Mouse (Mus musculus): ENCODE data around the gene Myo10. TPM values are rescaled to one million over a fixed set of nuclear protein-coding genes. Genes with fewer than 3 reads are reported as not detected.

The Myo10 gene
- total RNA-seq, 2 experiments from 2014 or later: 49.5 to 57.6 TPM

- DNase-seq (ENCODE audit: low spot score in 2 of 2): no peak
These were observed 13.1 kb upstream of the Myo10 start for GRCm38 (mm10) chr15:25609253-25609652.

GRCm38 (mm10) chr15:25611178-25611577 lies 11.1 kb upstream of the Myo10 start:
- no peak for DNase-seq (ENCODE audit: low spot score in 2 of 2)

DNA sequence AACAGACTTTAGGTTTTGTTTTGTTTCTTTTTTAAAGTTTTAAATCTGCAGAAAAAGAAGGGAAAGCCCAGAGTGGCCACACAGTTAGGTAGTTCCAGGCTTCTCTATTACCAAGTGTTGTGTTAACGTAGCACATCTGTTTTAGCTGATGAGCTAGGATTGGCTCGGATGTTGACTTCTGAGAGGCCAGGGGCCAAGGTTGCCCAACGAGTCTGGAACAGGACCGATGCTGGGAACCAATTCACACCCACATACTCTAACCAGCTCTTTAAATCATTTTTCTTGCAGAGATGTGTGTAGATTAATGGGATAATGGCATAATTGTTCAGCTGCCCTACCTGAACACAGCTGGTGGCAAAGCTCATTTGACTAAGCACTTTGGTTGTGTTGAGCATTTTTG lies 1.8 kb upstream of the Myo10 start:
- no peak for DNase-seq (ENCODE audit: low spot score in 2 of 2)

DNA sequence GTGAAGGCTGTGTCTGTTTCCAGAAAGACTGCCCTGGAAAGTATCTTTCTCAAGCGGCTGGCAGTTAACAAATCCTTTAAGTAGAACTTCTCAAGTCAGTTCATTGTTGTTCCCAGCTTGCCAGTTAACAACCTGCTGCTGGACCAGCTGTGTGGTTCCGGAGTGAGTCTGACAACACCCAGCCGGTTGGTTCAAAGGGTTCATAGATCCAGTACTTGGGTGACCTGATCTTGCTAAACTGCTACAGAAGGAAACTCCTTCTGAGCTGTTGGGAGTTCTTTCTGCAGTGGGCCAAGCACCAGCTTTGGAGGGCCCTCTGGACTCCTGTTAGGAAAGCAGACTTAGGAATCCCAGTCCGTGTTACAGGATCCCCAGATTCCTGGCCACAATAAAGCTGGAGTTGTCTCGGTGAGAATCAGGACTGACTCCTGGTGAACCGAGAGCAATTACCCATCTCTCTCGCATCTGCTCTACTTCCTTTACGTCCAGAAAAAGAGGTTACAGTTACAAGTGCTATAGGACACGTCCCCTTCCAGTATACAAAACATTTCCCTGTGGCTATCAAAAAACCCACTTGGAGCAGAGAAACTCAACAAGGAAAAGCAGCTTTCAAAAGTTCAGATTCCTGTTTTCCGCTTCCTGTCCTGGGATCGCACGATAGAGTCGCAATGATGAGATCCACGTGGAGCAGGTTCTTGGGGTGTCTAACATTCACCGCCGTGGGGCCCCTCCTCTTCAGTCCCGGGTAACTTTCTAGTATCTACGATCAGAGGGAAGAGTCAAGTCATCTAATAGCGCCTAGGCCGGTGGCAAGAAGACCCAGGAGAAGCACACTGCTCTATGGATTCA lies 750 bp upstream of the Myo10 start:
- DNase-seq (ENCODE audit: low spot score in 2 of 2): no peak

DNA sequence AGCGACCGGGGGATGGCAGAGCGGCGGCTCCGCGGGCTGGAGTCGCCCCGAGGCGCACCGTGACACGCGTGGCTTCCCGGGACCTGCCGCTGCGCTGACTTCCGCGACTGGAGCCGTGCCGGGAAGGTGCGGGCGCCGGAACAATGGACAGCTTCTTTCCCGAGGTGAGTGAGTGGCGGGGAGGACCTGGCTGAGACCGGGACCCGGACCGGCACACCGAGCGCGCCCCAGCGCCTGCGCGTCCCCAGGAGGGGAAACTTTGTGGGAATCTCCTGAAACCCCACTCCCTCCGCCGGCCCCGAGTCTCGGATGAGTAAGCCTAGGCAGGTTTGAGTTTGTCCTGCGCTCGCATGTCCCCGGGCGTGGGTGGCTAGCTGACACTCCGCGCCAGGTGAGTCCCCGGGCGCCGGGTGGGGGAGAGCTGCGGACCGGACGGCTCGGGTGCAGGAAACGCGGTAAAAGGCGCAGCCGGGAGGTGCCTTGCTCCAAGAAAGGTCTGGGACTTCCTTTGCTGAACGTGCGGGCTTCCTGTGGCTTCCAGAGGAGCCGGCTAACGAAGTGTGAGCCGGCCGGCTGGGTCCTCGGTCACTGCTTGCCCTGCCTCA lies 644 bp downstream of the Myo10 start:
- DNase-seq (ENCODE audit: low spot score in 2 of 2): no peak

GRCm38 (mm10) chr15:25623556-25624180 lies 1.3 kb downstream of the Myo10 start:
- DNase-seq (ENCODE audit: low spot score in 2 of 2): no peak

DNA sequence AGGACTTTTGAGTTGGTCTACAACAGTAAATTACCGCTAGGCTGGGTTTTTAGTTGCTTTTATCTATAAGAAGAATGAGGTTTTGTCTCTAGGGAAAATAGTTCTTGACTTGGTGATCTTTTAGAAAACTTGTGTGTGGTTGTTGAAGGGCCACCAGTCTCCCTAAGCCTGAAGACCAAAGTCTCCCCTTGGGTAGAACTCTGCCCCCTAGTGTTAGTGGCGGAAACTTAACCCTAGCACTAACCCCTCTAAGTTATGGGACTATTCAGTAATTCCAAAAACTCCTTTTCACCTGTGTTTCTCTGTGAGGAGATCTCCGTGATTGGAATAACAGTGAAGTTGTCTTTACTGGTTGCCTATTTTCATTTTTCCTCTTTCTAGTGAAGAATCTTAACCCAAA lies 1.9 kb downstream of the Myo10 start:
- no peak for DNase-seq (ENCODE audit: low spot score in 2 of 2)

- no peak for DNase-seq (ENCODE audit: low spot score in 2 of 2)
These were observed 3.1 kb downstream of the Myo10 start for GRCm38 (mm10) chr15:25625471-25625870.

DNA sequence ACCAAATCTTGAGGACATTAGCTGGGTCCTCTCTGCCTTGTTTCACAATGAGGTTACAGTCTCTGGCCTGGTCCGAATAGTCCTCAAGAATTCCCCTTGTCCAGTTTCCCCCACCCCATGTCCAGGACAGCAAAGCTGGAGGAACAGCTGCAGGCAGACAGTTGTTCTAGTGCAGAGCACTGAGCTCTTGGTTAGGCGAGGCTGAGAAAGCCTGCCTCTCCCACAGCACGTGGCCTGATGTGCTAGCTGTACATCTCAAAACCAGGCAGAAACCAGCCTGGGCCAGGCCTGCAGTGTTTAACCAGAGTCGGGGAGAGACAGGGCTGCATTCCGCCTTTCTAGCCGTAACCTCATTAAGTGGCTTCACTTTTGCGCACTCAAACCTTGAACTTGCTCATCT lies 4.7 kb downstream of the Myo10 start:
- no peak for DNase-seq (ENCODE audit: low spot score in 2 of 2)

GRCm38 (mm10) chr15:25628251-25628650 lies 5.9 kb downstream of the Myo10 start:
- no peak for DNase-seq (ENCODE audit: low spot score in 2 of 2)

DNA sequence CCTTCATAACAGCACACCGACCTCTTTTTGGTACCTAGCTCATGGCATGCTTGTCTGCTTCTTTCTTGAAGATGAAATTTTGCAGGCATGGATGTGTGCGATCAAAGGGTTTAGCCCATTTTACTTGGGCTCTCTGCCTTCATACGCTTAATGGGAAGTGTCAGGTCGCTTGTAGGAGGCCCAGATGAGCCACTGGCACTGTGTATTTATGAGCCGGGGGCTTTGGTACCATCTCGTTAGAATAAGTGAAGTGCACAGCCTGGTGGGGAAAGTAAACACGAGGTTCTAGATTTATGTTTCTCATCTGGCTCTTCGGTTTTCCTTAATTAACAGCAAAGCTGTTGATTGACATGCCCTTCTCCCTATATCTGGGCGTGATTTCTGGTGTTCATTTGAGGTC lies 8.4 kb downstream of the Myo10 start:
- DNase-seq (ENCODE audit: low spot score in 2 of 2): no peak

- no peak for DNase-seq (ENCODE audit: low spot score in 2 of 2)
These were observed 9.0 kb downstream of the Myo10 start for GRCm38 (mm10) chr15:25631332-25631731.

GRCm38 (mm10) chr15:25632902-25633301 lies 10.6 kb downstream of the Myo10 start:
- no peak for DNase-seq (ENCODE audit: low spot score in 2 of 2)

- DNase-seq (ENCODE audit: low spot score in 2 of 2): no peak
These were observed 11.5 kb downstream of the Myo10 start for GRCm38 (mm10) chr15:25633674-25634340.

DNA sequence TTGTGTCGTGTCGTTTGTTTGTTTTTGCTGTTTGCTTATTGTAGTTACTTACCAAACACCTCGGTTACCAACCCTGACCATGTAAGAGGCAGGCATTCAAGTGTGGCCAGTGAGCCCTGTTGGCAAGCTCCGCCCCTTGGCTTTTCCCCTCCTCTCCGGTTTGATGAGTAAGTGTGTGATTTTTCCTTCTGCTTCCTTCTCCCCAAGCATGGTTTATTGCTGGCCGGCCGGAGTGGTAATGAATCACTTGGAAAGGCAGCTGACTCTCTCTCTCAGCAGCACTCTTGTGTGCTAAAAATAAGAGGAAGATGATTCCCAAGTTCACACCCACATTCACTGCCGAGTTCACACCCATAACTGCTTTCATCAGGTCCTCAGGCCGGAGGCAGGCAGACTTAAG lies 15.4 kb downstream of the Myo10 start:
- DNase-seq (ENCODE audit: low spot score in 2 of 2): no peak

DNA sequence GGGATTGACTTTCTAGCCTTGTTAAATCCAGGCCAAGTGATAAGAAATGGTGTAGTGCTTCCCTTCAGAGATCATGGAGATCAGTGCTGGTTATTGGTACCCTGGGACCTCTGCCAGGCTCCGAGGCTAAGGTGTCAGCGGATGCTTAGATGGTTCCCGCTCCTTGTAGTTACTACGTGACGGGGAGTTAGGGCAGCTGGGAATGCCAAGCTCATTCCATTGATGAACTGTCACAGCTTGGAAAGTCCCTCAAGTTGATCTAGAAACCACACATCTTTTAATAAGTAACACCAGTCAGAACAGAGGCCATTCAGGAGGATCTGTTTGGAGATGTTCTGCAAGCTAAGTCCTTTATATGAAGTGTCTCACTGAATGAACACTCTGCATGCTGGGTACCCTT lies 16.9 kb downstream of the Myo10 start:
- DNase-seq (ENCODE audit: low spot score in 2 of 2): no peak

- DNase-seq (ENCODE audit: low spot score in 2 of 2): no peak
These were observed 18.8 kb downstream of the Myo10 start for GRCm38 (mm10) chr15:25640840-25641752.

DNA sequence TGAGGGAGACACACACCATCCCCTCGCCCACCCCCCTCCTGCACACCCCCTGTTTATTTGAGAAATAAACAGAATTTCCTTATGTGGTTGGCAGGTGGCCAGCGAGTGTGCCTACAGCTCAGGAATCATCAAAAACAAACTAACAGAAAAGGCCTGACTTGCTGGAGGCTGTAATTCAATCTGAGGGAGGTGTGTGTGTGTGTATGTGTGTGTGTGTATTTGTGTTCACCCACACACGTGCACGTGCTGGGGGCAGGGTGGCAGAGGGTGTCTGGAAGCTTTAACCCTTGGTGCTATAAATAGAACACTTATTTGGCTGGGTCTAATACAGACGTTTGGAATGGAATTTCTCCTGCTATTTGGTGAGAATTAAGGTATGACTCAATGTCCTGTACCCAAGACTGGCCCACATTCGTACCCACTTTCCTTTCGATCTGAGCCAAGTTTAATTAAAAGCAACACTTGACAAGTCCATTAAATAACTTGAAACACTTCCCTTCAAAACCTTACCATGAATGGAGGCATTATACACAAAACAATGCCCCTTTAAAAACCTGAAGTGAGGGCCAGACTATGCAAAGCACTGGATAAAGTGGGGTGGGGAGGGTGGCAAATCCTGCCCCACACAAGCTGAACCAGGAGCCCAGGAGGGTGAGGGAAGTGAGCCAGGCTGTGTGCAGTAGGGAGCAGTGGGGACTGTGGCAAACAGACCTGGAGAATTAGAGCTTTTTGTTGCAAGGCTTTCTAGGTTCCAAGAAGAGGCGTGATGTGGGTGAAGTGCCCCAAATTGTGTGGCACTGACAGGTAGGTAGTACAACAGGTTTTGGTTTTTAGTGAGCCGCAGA lies 20.1 kb downstream of the Myo10 start:
- DNase-seq (ENCODE audit: low spot score in 2 of 2): peak in 1 of 2 experiments; percentile 18

DNA sequence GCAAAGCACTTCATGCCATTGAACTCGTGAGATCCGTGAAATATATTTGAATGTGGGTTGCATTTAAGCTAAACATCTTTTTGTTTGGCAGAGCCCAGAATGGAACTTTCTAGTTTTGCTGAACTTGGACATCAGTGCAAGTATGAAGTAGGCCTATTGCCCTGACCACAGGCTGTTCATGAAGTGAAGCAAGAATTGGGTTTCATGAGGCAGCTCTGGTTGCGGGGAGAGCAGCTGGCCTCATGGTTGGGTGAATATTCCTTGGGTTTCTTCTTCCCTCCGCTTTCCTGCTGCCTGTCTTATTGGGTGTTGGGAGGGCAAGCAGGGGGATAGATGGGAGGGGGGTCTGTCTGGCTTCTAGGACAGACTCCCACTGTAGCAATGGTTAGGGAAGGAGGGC lies 23.5 kb downstream of the Myo10 start:
- no peak for DNase-seq (ENCODE audit: low spot score in 2 of 2)

- no peak for DNase-seq (ENCODE audit: low spot score in 2 of 2)
These were observed 26.0 kb downstream of the Myo10 start for GRCm38 (mm10) chr15:25648287-25648686.

Measured in layer of hippocampus, postnatal 14 days (tissue).